Mouse (Mus musculus) heart, adult 2 months (tissue): ENCODE results near the gene Rpl18. TPM values are rescaled to one million over a fixed set of nuclear protein-coding genes. Genes with fewer than 3 reads are reported as not detected.

Experiments
- DNase-seq, 2 experiments: peaks; one replicate each; pipeline ENCODE4 v3.0.0; 2021
- H3K27ac ChIP-seq: fragments of 200-600 bp; 2 replicates; pipeline ENCODE4 v1.8.1; 2022
- H3K27me3 ChIP-seq: fragments of 200-500 bp; 2 replicates; pipeline ENCODE4 v1.6.1; 2012; ENCODE audit warnings: mild to moderate bottlenecking, low read length, inconsistent platforms, mixed read lengths; ENCODE audit not compliant: control insufficient read depth, insufficient read depth
- H3K36me3 ChIP-seq: fragments of 200-500 bp; 2 replicates; pipeline ENCODE4 v1.6.1; 2012; ENCODE audit warnings: low read length, inconsistent platforms; ENCODE audit not compliant: control insufficient read depth, insufficient read depth
- H3K4me1 ChIP-seq: fragments of 200-500 bp; 2 replicates; pipeline ENCODE4 v1.6.1; 2011; ENCODE audit warnings: low read length; ENCODE audit not compliant: control insufficient read depth, insufficient read depth
- H3K4me3 ChIP-seq: fragments of 200-600 bp; 2 replicates; pipeline ENCODE4 v1.8.1; 2022
- H3K79me2 ChIP-seq: fragments of 200-500 bp; replicated peaks from 2 replicates; pipeline ENCODE4 v1.6.1; 2012; ENCODE audit warnings: mild to moderate bottlenecking, inconsistent platforms, low read length, moderate library complexity, mixed read lengths; ENCODE audit not compliant: control insufficient read depth, insufficient read depth
- H3K9ac ChIP-seq: fragments of 200-500 bp; 2 replicates; pipeline ENCODE4 v1.6.1; 2012; ENCODE audit warnings: low read depth, mild to moderate bottlenecking, control low read depth, inconsistent platforms, low read length, mixed read lengths
- CTCF ChIP-seq: fragments of 200-600 bp; IDR thresholded peaks from 2 replicates; pipeline ENCODE4 v1.8.1; 2022; ENCODE audit warnings: antibody characterized with exemption, mild to moderate bottlenecking, moderate library complexity
- EP300 ChIP-seq: fragments of 200-500 bp; IDR thresholded peaks from 2 replicates; pipeline ENCODE4 v1.6.1; 2011; ENCODE audit warnings: low read depth, low read length, control low read depth; ENCODE audit not compliant: insufficient read depth
- POLR2A ChIP-seq: fragments of 200-500 bp; IDR thresholded peaks from 2 replicates; pipeline ENCODE4 v1.6.1; 2011; ENCODE audit warnings: mild to moderate bottlenecking, low read depth, low read length, control low read depth; ENCODE audit not compliant: insufficient read depth
- WGBS: fragments of 180-500 bp; shearing (Covaris S2); methylation state at CpG from one replicate; pipeline ENCODE4 v1.1.7; 2018; 5-methylcytosine and 5-hydroxymethylcytosine counted together
- intact Hi-C: fragments of 180-260 bp; cut with DNase I; formaldehyde crosslinking; loops from one replicate; pipeline ENCODE4 v1.15.1; 2025
- polyA plus RNA-seq: library from polyadenylated mRNA; depleted of rRNA; stranded (reverse); fragments of >200 nt; gene quantifications from 2 replicates; pipeline ENCODE4 v1.2.3, GENCODE M21; 2012
- total RNA-seq, 2 experiments: library from RNA; stranded (reverse); gene quantifications; 2 replicates each; pipeline ENCODE4 v1.2.3; 2021

The Rpl18 gene
- total and polyA plus RNA-seq, 3 experiments = 496 to 697 (median 617) TPM

DNA sequence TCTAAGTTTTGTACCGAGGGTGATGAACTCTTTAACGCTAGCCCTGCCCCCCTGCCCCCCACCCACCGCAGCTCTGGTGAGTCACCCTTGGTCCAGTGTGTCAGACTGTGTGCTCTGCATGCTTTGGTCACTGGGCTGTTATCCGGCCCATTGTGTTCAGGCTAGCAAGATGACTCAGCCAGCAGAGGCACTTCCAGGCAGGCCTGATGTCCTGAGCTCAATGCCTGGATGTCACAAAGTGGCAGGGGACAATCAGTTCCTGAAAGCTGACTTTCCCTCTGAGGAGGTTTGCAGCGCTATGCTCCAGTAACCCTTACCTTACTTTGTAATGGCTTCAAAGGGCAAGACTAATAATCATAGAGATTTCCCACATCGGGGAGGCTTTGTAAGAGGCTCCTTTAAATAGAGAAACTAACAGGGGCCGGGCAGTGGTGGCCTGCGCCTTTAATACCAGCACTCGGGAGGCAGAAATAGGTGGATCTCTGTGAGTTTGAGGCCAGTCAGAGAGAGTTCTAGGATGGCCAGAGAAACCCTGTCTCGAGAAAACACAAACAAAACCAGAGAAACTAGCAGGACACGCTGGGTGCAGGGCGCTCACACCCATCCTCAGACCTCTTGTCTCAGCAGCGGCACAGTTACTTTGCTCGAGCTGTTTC, 35.2 kb upstream of the Rpl18 start:
- 33% methylated on average over 14 of the region's 14 CpGs for WGBS
- Histone ChIP-seq H3K36me3 (no peaks in the 10 kb centered on the region), H3K79me2 (no peaks in the 10 kb centered on the region), H3K4me1 (peaks cover 19% of the 10 kb centered on the region), H3K4me3 (no peak overlapping the region), H3K27me3 (no peaks in the 10 kb centered on the region), H3K27ac (peak overlapping the region; percentile 93), H3K9ac (0 out of 2 replicates have a peak overlapping the region, but pooled peaks have one; percentile 1)
- intact Hi-C loops = loop anchor here (5.0 to 10.0 kb wide), 2 partner anchors 38 to 125 kb away; partner anchors contain the start of gene Hsd17b14
- peak; percentile 62 to 77 for DNase-seq
- peak; percentile 61 for TF ChIP-seq POLR2A
- no peak for TF ChIP-seq CTCF
- peak; percentile 89; the same call in 1 of the 2 replicates for TF ChIP-seq EP300

- Histone ChIP-seq H3K79me2 (no peaks in the 10 kb centered on the region), H3K4me1 (peaks cover 19% of the 10 kb centered on the region), H3K4me3 (no peak overlapping the region), H3K27me3 (no peaks in the 10 kb centered on the region), H3K27ac (peak overlapping the region; percentile 93), H3K36me3 (no peaks in the 10 kb centered on the region), H3K9ac (peak overlapping the region; percentile 1; the same call in 1 of the 2 replicates)
- peak; percentile 43; the same call in 1 of the 2 replicates for TF ChIP-seq POLR2A
- TF ChIP-seq CTCF = no peak
- TF ChIP-seq EP300 = 0 out of 2 replicates have a peak, but pooled peaks have one; percentile 73
- peak in 1 of 2 experiments; percentile 76 for DNase-seq
- WGBS = 35% methylated on average over 8 of the region's 8 CpGs
- intact Hi-C loops = loop anchor here (5.0 to 10.0 kb wide), 2 partner anchors 39 to 126 kb away; partner anchors contain the start of gene Hsd17b14
Measured at GRCm38 (mm10) chr7:45681046-45681736, 34.1 kb upstream of the Rpl18 start.

DNA sequence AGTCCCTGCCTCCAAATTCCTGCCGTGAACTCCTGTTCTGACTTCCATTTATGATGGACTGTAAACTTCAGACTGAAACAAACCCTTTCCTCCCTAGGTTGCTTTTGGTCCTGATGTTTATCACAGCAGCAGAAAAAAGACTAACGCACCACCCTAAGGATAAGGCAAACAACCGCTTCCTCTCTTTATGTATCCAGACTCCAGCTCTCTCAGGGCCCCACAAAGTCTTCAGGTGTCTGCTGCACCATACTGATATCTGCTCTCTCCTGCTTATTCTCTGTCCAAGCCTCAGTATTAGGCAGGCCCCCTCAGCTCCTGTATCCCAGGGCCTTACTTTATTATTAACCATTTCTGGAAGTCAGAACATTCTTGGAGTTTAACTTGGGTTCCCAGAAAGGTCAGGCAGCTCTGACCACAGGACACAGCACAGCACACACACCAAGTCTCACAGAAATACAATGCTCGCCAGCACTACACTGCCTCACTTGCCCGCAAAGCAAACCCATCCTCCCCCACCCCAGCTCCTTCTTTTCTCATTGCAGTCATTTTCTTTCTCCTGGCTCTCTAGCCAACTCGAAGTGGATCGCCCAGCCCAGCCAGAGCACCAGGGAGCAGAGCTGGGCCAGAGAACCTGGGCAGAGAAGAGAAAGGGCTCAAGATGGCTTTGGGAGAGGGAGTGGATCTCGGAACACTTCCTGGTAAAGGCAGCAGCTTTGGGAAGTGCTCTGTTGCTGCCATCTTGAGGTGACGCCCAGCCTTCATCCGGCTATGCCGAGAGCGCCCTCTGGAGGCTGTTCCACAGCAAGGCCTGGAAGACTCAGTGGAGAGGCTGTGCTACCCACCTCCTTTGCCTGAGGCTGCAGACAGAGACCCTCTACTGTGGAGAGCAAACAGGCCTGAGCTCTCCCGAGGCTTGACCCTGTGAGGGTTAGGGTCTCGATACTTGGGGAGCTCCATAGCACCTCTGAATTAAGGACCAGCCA, 32.8 kb upstream of the Rpl18 start:
- Histone ChIP-seq H3K27ac (peak overlapping the region; percentile 93), H3K79me2 (no peaks in the 10 kb centered on the region), H3K36me3 (no peaks in the 10 kb centered on the region), H3K9ac (no peak overlapping the region), H3K4me1 (peaks cover 19% of the 10 kb centered on the region), H3K4me3 (no peak overlapping the region), H3K27me3 (no peaks in the 10 kb centered on the region)
- 0 out of 2 replicates have a peak, but pooled peaks have one; percentile 48 for TF ChIP-seq POLR2A
- peak; percentile 99 for TF ChIP-seq EP300
- 0 out of 2 replicates have a peak, but pooled peaks have one; percentile 98 for TF ChIP-seq CTCF
- WGBS = 32% methylated on average over 14 of the region's 14 CpGs
- intact Hi-C loops = loop anchor here (1.0 to 10.0 kb wide), 5 partner anchors 40 to 128 kb away; partner anchors contain the start of gene Hsd17b14
- DNase-seq = peak; percentile 86

GRCm38 (mm10) chr7:45683396-45684050, 31.7 kb upstream of the Rpl18 start, which contains the start of gene Ntn5:
TSS of gene Ntn5 (plus strand) at chr7:45684022.
- intact Hi-C loops = loop anchor here (2.0 to 10.0 kb wide), 3 partner anchors 41 to 129 kb away; partner anchors contain the start of gene Hsd17b14
- no peak for DNase-seq
- Histone ChIP-seq H3K27ac (no peak within 1 kb of the TSS), H3K36me3 (no peaks in the 10 kb centered on the region), H3K27me3 (no peaks in the 10 kb centered on the region), H3K4me3 (no peak within 1 kb of the TSS), H3K9ac (no peak within 1 kb of the TSS), H3K4me1 (peaks cover 19% of the 10 kb centered on the region), H3K79me2 (no peaks in the 10 kb centered on the region)
- 86% methylated on average over 7 of the region's 7 CpGs for WGBS
- TF ChIP-seq EP300 = no peak
- TF ChIP-seq CTCF = no peak
- TF ChIP-seq POLR2A = no peak

DNA sequence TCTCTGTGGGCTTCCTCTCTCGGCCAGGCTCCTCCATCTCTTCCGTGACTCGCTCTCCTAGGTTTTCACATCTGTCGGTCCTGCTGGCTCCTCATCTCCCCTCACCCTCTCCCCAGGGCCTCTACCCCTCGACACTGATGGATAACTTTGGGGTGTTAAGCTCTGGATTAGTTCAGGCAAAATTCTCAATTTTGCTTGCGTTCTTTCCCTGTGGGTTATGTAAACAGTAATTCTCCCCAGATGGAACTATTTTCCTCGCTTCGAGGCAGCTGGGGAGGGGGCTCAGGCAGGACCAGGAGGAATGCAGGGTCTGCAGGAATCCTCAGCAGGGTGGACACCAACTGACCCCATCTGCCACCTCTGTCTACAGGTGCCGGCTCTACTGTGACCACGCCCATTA, 29.4 kb upstream of the Rpl18 start:
- peaks cover 10% of the 10 kb centered on the region for H3K4me1 ChIP-seq
- TF ChIP-seq POLR2A = no peak
- no peaks in the 10 kb centered on the region for H3K79me2 ChIP-seq
- H3K9ac ChIP-seq = no peak overlapping the region
- no peak for DNase-seq
- 81% methylated on average over 10 of the region's 10 CpGs for WGBS
- no peaks in the 10 kb centered on the region for H3K36me3 ChIP-seq
- no peak overlapping the region for H3K27ac ChIP-seq
- intact Hi-C loops = loop anchor here (10.0 kb wide), 1 partner anchor 131 kb away; the partner anchor contains the start of gene Hsd17b14
- H3K4me3 ChIP-seq = no peak overlapping the region
- no peaks in the 10 kb centered on the region for H3K27me3 ChIP-seq
